Mouse (Mus musculus) midbrain, embryonic 16.5 days (tissue): ENCODE results near the gene Myrfl. TPM values are rescaled to one million over a fixed set of nuclear protein-coding genes. Genes with fewer than 3 reads are reported as not detected.
A peak's percentile ranks its signal among the peaks of the same experiment; 100 is the strongest.

Experiments used
- ATAC-seq: fragments of 200-750 bp; cut with Nextera tagmentation; 2 replicates; pipeline ENCODE4 v1.8.0; 2017; ENCODE audit warnings: moderate TSS enrichment
- H3K27ac ChIP-seq: fragments of 300-500 bp; sonication (generic); 2 replicates; pipeline ENCODE4 v1.5.1; 2014; ENCODE audit warnings: mild to moderate bottlenecking, low read length, mixed read lengths
- H3K27me3 ChIP-seq: fragments of 300-500 bp; sonication (generic); 2 replicates; pipeline ENCODE4 v1.6.1; 2014; ENCODE audit warnings: low read depth, low read length, mixed read lengths; ENCODE audit not compliant: control insufficient read depth, insufficient read depth
- H3K36me3 ChIP-seq: fragments of 300-500 bp; sonication (generic); 2 replicates; pipeline ENCODE4 v1.6.1; 2014; ENCODE audit warnings: mild to moderate bottlenecking, low read length, moderate library complexity, mixed read lengths; ENCODE audit not compliant: control insufficient read depth, insufficient read depth
- H3K4me1 ChIP-seq: fragments of 300-500 bp; sonication (generic); 2 replicates; pipeline ENCODE4 v1.6.1; 2014; ENCODE audit warnings: mild to moderate bottlenecking, low read length, mixed read lengths; ENCODE audit not compliant: control insufficient read depth, insufficient read depth
- H3K4me2 ChIP-seq: fragments of 300-500 bp; sonication (generic); 2 replicates; pipeline ENCODE4 v1.6.1; 2014; ENCODE audit warnings: mild to moderate bottlenecking, low read length, mixed read lengths
- H3K4me3 ChIP-seq: fragments of 300-500 bp; sonication (generic); 2 replicates; pipeline ENCODE4 v1.5.1; 2014; ENCODE audit warnings: low read depth, mild to moderate bottlenecking, low read length, moderate library complexity, mixed read lengths
- H3K9ac ChIP-seq: fragments of 300-500 bp; sonication (generic); 2 replicates; pipeline ENCODE4 v1.6.1; 2014; ENCODE audit warnings: low read depth, low read length, mixed read lengths
- H3K9me3 ChIP-seq: fragments of 300-500 bp; sonication (generic); replicated peaks from 2 replicates; pipeline ENCODE4 v1.6.1; 2014; ENCODE audit warnings: mild to moderate bottlenecking, low read length, mixed read lengths; ENCODE audit not compliant: control insufficient read depth, poor library complexity, severe bottlenecking
- WGBS: fragments of 180-500 bp; shearing (Covaris S2); extraction: QIAGEN DNeasy Blood & Tissue Kit; methylation state at CpG from one replicate; pipeline ENCODE4 v1.1.7; 2014; 5-methylcytosine and 5-hydroxymethylcytosine counted together
- polyA plus RNA-seq: library from polyadenylated mRNA; unstranded; fragments of >200 nt; fragmentation: Nextera tagmentation; extraction: Ambion mirVana; gene quantifications from 2 replicates; pipeline ENCODE4 v1.2.1, GENCODE M21; 2015

The Myrfl gene
- polyA plus RNA-seq, 1 experiment from 2014 or later = 0.08 TPM

- 80% methylated on average over 5 of the region's 10 CpGs for WGBS
- no peaks in the 10 kb centered on the region for H3K9me3 ChIP-seq
- H3K36me3 ChIP-seq = no peaks in the 10 kb centered on the region
- peaks cover 5% of the 10 kb centered on the region; the same call in 1 of the 2 replicates for H3K4me1 ChIP-seq
- no peak for ATAC-seq
- no peak overlapping the region for H3K4me3 ChIP-seq
- H3K9ac ChIP-seq = no peak overlapping the region
- H3K27ac ChIP-seq = no peak overlapping the region
- H3K27me3 ChIP-seq = no peaks in the 10 kb centered on the region
- H3K4me2 ChIP-seq = no peak overlapping the region
These were observed 167.9 kb downstream of the Myrfl start for GRCm38 (mm10) chr10:116728860-116729259.

- Histone ChIP-seq H3K4me1 (peaks cover 5% of the 10 kb centered on the region; the same call in 1 of the 2 replicates), H3K4me3 (no peak overlapping the region), H3K27me3 (no peaks in the 10 kb centered on the region), H3K36me3 (no peaks in the 10 kb centered on the region), H3K9ac (no peak overlapping the region), H3K4me2 (peak overlapping the region; percentile 25), H3K9me3 (no peaks in the 10 kb centered on the region), H3K27ac (no peak overlapping the region)
- no peak for ATAC-seq
- 27% methylated on average over 14 of the region's 14 CpGs for WGBS
These were observed 168.9 kb downstream of the Myrfl start for GRCm38 (mm10) chr10:116727702-116728298.

Other genes starting within 250 kb of the Myrfl start
- gene Rab3ip, start 53.9 kb upstream of the Myrfl start, polyA plus RNA-seq = 40.4 and 45.1 TPM in 2 replicates
- gene Gm10271, start 75.7 kb upstream of the Myrfl start, polyA plus RNA-seq = not detected in 2 replicates
- 0.10 and 0.13 TPM in 2 replicates for gene Best3, start 89.4 kb upstream of the Myrfl start, polyA plus RNA-seq
- not detected in 2 replicates for gene Lrrc10, start 148.4 kb upstream of the Myrfl start, polyA plus RNA-seq
- 232 and 235 TPM in 2 replicates for gene Cct2, start 166.9 kb upstream of the Myrfl start, polyA plus RNA-seq